Mouse (Mus musculus) CH12.LX (cell line): ENCODE data around the gene Kcnn4. TPM values are rescaled to one million over a fixed set of nuclear protein-coding genes. Genes with fewer than 3 reads are reported as not detected.
A peak's percentile ranks its signal among the peaks of the same experiment; 100 is the strongest.

Experiments used
- DNase-seq: peaks from one replicate; pipeline ENCODE4 v3.0.0-alpha.2; 2013; ENCODE audit errors: extremely low read depth
- H3K27ac ChIP-seq: 2 replicates; pipeline ENCODE4 v1.5.1; 2012; ENCODE audit warnings: low read depth, mild to moderate bottlenecking, control low read depth, moderate library complexity; ENCODE audit not compliant: insufficient read depth
- H3K27me3 ChIP-seq: replicated peaks from 2 replicates; pipeline ENCODE3; 2012; ENCODE audit warnings: inconsistent platforms
- H3K36me3 ChIP-seq, 2 experiments: replicated peaks in 1 of 2; 2 replicates each; pipeline versions ENCODE3 to v1.6.1; 2012; ENCODE audit warnings: inconsistent platforms in 1 of 2, low read length in 1 of 2, mild to moderate bottlenecking in 1 of 2, mixed read lengths in 1 of 2, moderate library complexity in 1 of 2; ENCODE audit not compliant: control insufficient read depth in 1 of 2, insufficient read depth in 1 of 2
- H3K4me1 ChIP-seq, 2 experiments: 2 replicates each; pipeline ENCODE4 v1.6.1; 2012; ENCODE audit warnings: inconsistent platforms in 1 of 2, moderate library complexity in 1 of 2; ENCODE audit not compliant: insufficient read depth in 2 of 2, control insufficient read depth in 1 of 2
- H3K4me2 ChIP-seq: 2 replicates; pipeline ENCODE4 v1.6.1; 2012; ENCODE audit warnings: low read depth, mild to moderate bottlenecking, control low read depth; ENCODE audit not compliant: poor library complexity, insufficient read depth, severe bottlenecking
- H3K4me3 ChIP-seq, 3 experiments: fragments of 150-350 bp in 1 of 3; sonication (generic) in 1 of 3; replicated peaks in 1 of 3; 2 replicates each; pipeline versions ENCODE3 to v1.5.1; 2011 to 2012; ENCODE audit warnings: low read depth in 2 of 3, low read length in 2 of 3, mild to moderate bottlenecking in 2 of 3, moderate library complexity in 2 of 3, control low read depth in 1 of 3, improper control_type of control experiment in 1 of 3, inconsistent platforms in 1 of 3, mixed read lengths in 1 of 3; ENCODE audit not compliant: poor library complexity in 1 of 3
- H3K79me2 ChIP-seq: replicated peaks from 2 replicates; pipeline ENCODE4 v1.6.1; 2012; ENCODE audit warnings: mild to moderate bottlenecking, moderate library complexity; ENCODE audit not compliant: control insufficient read depth, poor library complexity, insufficient read depth, severe bottlenecking; ENCODE audit errors: extremely low read depth
- H3K9ac ChIP-seq: 2 replicates; pipeline ENCODE4 v1.6.1; 2012; ENCODE audit warnings: low read depth, mild to moderate bottlenecking, control low read depth, moderate library complexity; ENCODE audit not compliant: insufficient read depth
- H3K9me3 ChIP-seq: replicated peaks from 2 replicates; pipeline ENCODE3; 2012; ENCODE audit warnings: low read length, inconsistent platforms, mixed read lengths
- CHD2 ChIP-seq: IDR thresholded peaks from 2 replicates; pipeline ENCODE4 v1.6.1; 2011; ENCODE audit warnings: low read length, improper control_type of control experiment
- IRF4 ChIP-seq: IDR thresholded peaks from 2 replicates; pipeline ENCODE4 v1.6.1; 2014; ENCODE audit warnings: low read depth, mild to moderate bottlenecking, inconsistent platforms, low read length, improper control_type of control experiment
- KAT2A ChIP-seq: IDR thresholded peaks from 2 replicates; pipeline ENCODE4 v1.6.1; 2012; ENCODE audit warnings: low read length, improper control_type of control experiment, inconsistent platforms; ENCODE audit not compliant: insufficient replicate concordance
- MAFK ChIP-seq: IDR thresholded peaks from 2 replicates; pipeline ENCODE4 v1.6.1; 2011; ENCODE audit warnings: low read length, improper control_type of control experiment; ENCODE audit not compliant: insufficient replicate concordance
- MXI1 ChIP-seq: IDR thresholded peaks from 2 replicates; pipeline ENCODE4 v1.6.1; 2011; ENCODE audit warnings: mild to moderate bottlenecking, low read depth, low read length, improper control_type of control experiment
- NELFE ChIP-seq: IDR thresholded peaks from 2 replicates; pipeline ENCODE4 v1.6.1; 2011; ENCODE audit warnings: low read depth, low read length, improper control_type of control experiment
- PAX5 ChIP-seq: IDR thresholded peaks from 2 replicates; pipeline ENCODE4 v1.6.1; 2012; ENCODE audit warnings: low read length, inconsistent platforms, mixed read lengths
- POLR2A ChIP-seq: IDR thresholded peaks from 2 replicates; pipeline ENCODE4 v1.6.1; 2011; ENCODE audit warnings: low read depth, mild to moderate bottlenecking, improper control_type of control experiment, low read length
- RAD21 ChIP-seq: IDR thresholded peaks from 2 replicates; pipeline ENCODE4 v1.6.1; 2011; ENCODE audit warnings: low read depth, mild to moderate bottlenecking, low read length, improper control_type of control experiment, moderate library complexity
- RCOR1 ChIP-seq: conservative IDR thresholded peaks from 2 replicates; pipeline ENCODE4 v1.6.1; 2012; ENCODE audit warnings: low read depth, mild to moderate bottlenecking, inconsistent platforms, low read length, improper control_type of control experiment
- SIN3A ChIP-seq: IDR thresholded peaks from 2 replicates; pipeline ENCODE4 v1.6.1; 2012; ENCODE audit warnings: low read length, improper control_type of control experiment, inconsistent platforms
- TCF12 ChIP-seq: IDR thresholded peaks from 2 replicates; pipeline ENCODE4 v1.6.1; 2014; ENCODE audit warnings: low read depth, mild to moderate bottlenecking, inconsistent platforms, low read length, improper control_type of control experiment
- UBTF ChIP-seq: IDR thresholded peaks from 2 replicates; pipeline ENCODE4 v1.6.1; 2012; ENCODE audit warnings: low read depth, mild to moderate bottlenecking, inconsistent platforms, low read length, improper control_type of control experiment, moderate library complexity
- USF1 ChIP-seq: IDR thresholded peaks from 2 replicates; pipeline ENCODE4 v1.6.1; 2014; ENCODE audit warnings: low read depth, mild to moderate bottlenecking, inconsistent platforms, low read length, improper control_type of control experiment
- ZMIZ1 ChIP-seq: IDR thresholded peaks from 2 replicates; pipeline ENCODE4 v1.6.1; 2012; ENCODE audit warnings: low read depth, mild to moderate bottlenecking, inconsistent platforms, low read length, improper control_type of control experiment
- dilution Hi-C: fragments of 300-500 bp; cut with MboI; formaldehyde crosslinking; loops from 2 replicates; pipeline ENCODE4 v1.14.3; 2020; ENCODE audit warnings: low sequenced_read_pairs; ENCODE audit not compliant: extremely low pct_unique_long_range_greater_than_20kb, extremely low pct_ligation_motif_present
- in situ Hi-C: fragments of 300-500 bp; cut with MboI; formaldehyde crosslinking; loops from 3 replicates; pipeline ENCODE4 v1.14.3; 2019; ENCODE audit warnings: low sequenced_read_pairs, low pct_ligation_motif_present, low pct_unique_long_range_greater_than_20kb, mixed read lengths
- polyA plus RNA-seq: library from polyadenylated mRNA; unstranded; fragments of >175 nt; gene quantifications from 2 replicates; pipeline ENCODE4 v1.2.1, GENCODE M21; 2012; ENCODE audit warnings: low read depth; ENCODE audit not compliant: insufficient read length
- total RNA-seq, 2 experiments: library from RNA; depleted of rRNA; stranded (reverse); fragments of 300-350 nt in 1 of 2; fragments of >200 nt in 1 of 2; gene quantifications; 2 replicates each; pipeline ENCODE4 v1.2.3; 2012 to 2014

Kcnn4 gene
- total and polyA plus RNA-seq, 3 experiments: 8.2 to 12.9 (median 10.5) TPM

DNA sequence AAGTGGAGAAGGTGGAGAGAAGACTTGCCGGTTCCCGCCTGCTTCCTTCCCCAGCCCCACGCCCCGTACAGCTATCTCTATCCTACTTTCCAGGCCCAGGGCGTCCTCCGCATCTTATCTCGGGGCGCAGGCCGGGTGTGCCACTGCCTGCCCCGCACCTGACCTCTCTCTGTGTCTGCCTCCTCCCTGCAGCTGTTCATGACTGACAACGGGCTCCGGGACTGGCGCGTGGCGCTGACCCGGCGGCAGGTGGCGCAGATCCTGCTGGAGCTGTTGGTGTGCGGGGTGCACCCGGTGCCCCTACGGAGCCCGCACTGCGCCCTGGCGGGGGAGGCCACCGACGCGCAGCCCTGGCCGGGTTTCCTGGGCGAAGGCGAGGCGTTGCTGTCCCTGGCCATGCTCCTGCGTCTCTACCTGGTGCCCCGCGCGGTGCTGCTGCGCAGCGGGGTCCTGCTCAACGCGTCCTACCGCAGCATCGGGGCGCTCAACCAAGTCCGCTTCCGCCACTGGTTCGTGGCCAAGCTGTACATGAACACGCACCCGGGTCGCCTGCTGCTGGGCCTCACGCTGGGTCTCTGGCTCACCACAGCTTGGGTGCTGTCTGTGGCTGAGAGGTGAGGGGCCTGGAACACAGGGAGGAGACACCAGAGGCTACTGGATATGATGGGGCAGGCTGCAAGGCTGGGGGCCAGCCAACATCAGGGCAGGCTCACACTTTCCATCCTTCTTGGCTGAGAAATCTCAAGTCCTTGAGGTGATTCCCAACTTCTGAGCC is 7.2 kb downstream of the Kcnn4 start:
- Histone ChIP-seq H3K79me2 (no peaks in the 10 kb centered on the region), H3K9me3 (no peaks in the 10 kb centered on the region), H3K4me2 (no peak overlapping the region), H3K9ac (no peak overlapping the region), H3K4me1 (peaks cover 37 to 71% of the 10 kb centered on the region in 2 experiments), H3K36me3 (peaks cover 0 to 22% of the 10 kb centered on the region in 2 experiments), H3K27ac (no peak overlapping the region), H3K4me3 (no peak overlapping the region), H3K27me3 (no peaks in the 10 kb centered on the region)
- in situ Hi-C loops: loop anchor here (25.0 kb wide), 1 partner anchor 415 kb away; the partner anchor contains the start of genes Vmn1r180 and Vmn1r181
- DNase-seq: no peak
- dilution Hi-C loops: no loop called here
- TF ChIP-seq IRF4 (no peak), ZMIZ1 (no peak), SIN3A (no peak), RAD21 (no peak), POLR2A (no peak), MAFK (no peak), PAX5 (no peak), USF1 (no peak), MXI1 (no peak), CHD2 (no peak), UBTF (no peak), RCOR1 (no peak), KAT2A (no peak), NELFE (no peak)

DNA sequence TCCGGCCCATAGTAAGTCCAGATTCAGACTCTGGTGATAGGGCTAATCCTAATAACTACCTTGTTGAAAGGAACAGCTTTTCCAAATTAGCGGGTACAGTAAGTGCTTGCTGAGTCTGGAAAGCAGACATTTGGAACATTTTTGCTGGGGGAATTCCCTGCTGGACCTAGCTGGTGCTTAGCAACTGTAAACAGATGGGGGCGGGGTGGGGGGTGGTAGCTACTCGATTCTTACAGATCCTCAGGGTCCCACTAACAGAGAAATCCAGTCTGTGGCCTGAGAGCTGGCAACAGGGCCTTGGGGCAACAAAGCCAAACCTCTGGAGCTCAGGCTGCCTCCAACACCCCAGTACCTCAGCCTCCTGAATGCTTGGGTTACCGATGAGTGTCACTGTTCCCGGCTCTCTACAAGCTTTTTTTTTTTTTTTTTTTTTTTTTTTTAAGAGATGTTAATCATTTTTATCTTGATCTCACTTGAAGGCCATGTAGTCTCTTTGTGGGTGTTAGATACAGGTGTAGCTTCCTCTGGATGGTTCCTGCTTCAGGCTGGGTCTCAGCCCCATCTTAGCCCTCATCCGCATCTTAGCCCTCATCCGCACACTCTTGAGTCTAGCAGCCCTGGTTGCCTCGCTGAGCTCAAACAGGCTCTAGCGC is 8.1 kb downstream of the Kcnn4 start:
- Histone ChIP-seq H3K36me3 (peaks cover 0 to 24% of the 10 kb centered on the region in 2 experiments), H3K4me1 (peaks cover 32 to 70% of the 10 kb centered on the region in 2 experiments), H3K27me3 (no peaks in the 10 kb centered on the region), H3K4me3 (no peak overlapping the region), H3K4me2 (no peak overlapping the region), H3K27ac (no peak overlapping the region), H3K9me3 (no peaks in the 10 kb centered on the region), H3K79me2 (no peaks in the 10 kb centered on the region), H3K9ac (no peak overlapping the region)
- dilution Hi-C loops (no loop called here), in situ Hi-C loops (loop anchor here (25.0 kb wide), 1 partner anchor 416 kb away; the partner anchor contains the start of genes Vmn1r180 and Vmn1r181)
- no peak for DNase-seq
- TF ChIP-seq USF1 (no peak), TCF12 (0 out of 2 replicates have a peak, but pooled peaks have one; percentile 12)
